Mouse (Mus musculus) NIH3T3 (cell line): Measurements from ENCODE around the gene Dlx2.

Experiments
- DNase-seq: peaks from one replicate; pipeline ENCODE4 v3.0.0-alpha.2; 2012; ENCODE audit warnings: low read depth

Gene Dlx2

DNA sequence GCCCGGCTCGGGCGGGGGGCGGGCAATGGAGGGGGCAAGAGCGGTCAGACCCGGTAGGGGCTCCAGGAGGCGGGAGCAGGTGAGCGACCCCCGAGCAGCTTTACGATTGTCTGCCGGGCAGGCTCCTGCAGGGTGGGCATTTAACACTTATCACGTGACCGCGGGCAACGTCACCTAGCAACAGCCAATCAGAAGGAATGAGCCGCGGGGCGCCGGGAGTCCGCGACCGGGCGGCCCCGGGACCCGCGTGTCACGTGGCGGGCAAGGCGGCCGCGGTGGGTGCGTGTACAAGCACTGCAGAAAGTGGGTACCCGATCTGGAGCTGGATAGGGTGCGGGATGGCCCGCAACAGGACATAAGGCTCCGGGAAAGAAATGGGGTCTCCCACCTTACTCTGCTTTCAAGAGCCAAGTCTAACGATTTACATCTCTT is at the start of gene Dlx2:
Dlx2 (minus strand) TSS at position 115 of the 432 bp plus-strand sequence.
- DNase-seq = peak; percentile 89

DNA sequence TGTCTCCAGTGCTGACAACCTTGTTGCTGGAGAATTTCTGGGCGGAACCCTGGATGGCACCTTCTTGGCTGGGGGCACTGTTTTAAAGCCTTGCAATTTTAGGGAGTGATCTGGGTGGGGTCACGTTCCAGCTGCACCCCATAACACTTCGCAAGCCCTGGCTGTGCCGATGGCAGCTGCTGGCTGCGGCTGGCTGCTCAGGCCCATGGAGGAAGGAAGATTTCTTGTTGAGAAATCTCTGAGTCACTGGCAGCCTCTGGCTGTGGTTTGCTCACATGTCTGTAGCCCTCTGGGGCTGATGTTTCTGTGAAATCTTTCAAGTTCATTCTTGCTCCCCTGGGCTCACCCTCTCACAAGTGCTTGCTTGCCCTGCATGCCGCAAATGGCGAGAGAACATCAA is 47.9 kb upstream of the Dlx2 start:
- DNase-seq = peak; percentile 91

DNA sequence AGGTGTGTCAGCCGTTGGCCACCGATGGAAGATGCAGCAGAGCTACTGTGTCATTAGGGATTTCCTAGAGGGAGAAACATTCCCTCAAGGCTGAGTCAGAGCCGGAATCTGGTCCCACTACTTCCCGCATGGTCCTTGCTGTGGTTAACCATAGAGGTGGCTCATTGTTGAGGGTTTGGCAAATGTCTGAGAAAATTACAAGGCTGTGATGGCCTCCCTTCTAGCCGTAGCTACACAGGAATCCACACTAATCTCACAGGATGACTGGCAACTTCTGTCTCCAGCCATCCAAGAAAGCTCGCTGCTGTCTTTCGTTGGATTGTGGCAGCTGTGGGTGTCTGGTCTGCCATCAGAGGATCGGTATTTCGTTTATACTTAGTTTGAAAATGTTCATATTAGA is 42.6 kb upstream of the Dlx2 start:
- DNase-seq = peak; percentile 56

- no peak for DNase-seq
Measured at GRCm38 (mm10) chr2:71581488-71581887, 34.9 kb upstream of the Dlx2 start.

- peak; percentile 53 for DNase-seq
Measured at GRCm38 (mm10) chr2:71580632-71581466, 34.3 kb upstream of the Dlx2 start.

DNA sequence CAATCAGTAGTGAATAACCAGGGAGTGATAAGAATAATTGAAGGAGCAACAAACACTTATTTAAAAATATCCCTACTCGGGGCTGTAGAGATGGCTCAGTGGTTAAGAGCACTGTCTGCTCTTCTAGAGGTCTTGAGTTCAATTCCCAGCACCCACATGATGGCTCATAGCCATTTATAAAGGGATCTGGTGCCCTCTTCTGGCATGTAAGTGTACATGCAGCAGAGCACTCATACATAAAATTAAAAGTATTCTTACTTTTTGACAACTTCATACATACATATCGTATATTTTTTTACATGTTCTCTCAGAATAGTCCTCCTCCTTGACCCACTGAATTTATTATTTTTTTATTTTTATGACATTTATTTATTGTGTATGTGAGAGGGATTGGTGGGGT is 30.5 kb upstream of the Dlx2 start:
- no peak for DNase-seq

GRCm38 (mm10) chr2:71573736-71574135 is 27.2 kb upstream of the Dlx2 start:
- DNase-seq = peak; percentile 45

GRCm38 (mm10) chr2:71566466-71566865 is 19.9 kb upstream of the Dlx2 start:
- DNase-seq = no peak

- no peak for DNase-seq
Measured at GRCm38 (mm10) chr2:71556071-71556470, 9.5 kb upstream of the Dlx2 start.

GRCm38 (mm10) chr2:71551704-71552103 is 5.2 kb upstream of the Dlx2 start:
- no peak for DNase-seq

DNA sequence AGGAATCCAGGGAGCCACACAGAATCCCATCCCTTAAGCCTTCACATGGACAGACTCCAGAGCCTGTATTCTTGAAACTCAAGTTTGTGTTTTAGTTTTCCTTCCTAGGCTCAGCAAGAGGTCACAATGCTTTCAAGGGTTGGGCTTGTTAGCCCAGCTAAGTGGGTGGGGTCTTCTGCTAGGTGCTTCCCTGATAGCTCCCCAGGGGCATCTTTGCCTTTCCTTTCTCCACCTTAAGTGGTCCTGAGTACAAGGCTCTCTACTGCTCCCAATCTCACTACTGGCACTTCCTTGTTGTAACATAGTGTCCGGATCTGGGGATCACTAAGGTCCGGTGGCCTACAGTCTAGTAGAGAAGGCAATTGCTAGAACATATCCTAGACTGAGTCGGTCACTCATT is 3.8 kb upstream of the Dlx2 start:
- DNase-seq = no peak

DNA sequence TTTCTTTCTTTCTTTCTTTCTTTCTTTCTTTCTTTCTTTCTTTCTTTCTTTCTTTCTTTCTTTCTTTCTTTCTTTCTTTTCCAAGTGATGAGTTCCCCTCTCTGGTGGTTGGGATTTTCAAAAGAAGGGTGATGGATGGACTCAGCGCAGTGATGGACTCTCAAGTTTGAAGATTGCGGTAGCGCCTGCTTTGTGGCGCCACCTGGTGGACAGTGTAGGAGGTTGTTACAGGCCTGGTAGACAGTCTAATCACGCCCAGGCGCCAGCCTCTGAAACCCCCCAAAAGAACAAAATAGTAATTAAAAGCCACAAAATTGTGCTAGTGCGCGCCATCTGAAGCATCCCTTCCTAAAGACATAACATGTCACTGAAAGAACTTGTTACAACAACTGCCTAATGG is 1.3 kb upstream of the Dlx2 start:
- peak; percentile 96 for DNase-seq

- peak; percentile 82 for DNase-seq
Measured at GRCm38 (mm10) chr2:71545882-71546639, 493 bp downstream of the Dlx2 start.

DNA sequence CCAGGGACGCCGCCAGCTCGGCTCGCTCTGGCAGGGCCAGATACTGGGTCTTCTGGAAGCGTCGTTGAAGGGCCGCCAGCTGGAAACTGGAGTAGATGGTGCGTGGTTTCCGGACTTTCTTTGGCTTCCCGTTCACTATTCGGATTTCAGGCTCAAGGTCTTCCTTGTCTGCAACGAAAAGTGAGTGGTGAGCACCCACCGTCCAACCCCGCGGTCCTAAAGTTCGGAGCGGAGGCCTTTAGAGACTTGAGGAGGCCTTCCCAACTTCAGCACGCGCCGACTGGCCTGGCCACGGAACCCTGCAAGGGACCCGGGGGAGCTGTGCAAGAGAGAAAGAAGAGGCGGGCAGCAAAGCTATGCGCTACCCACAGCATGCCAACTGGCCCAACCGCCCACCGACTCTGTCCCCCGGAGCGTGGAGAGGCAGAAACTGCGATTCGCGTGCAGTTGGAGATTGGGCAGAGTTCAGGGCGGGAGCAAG is 1.1 kb downstream of the Dlx2 start:
- peak; percentile 62 for DNase-seq

DNA sequence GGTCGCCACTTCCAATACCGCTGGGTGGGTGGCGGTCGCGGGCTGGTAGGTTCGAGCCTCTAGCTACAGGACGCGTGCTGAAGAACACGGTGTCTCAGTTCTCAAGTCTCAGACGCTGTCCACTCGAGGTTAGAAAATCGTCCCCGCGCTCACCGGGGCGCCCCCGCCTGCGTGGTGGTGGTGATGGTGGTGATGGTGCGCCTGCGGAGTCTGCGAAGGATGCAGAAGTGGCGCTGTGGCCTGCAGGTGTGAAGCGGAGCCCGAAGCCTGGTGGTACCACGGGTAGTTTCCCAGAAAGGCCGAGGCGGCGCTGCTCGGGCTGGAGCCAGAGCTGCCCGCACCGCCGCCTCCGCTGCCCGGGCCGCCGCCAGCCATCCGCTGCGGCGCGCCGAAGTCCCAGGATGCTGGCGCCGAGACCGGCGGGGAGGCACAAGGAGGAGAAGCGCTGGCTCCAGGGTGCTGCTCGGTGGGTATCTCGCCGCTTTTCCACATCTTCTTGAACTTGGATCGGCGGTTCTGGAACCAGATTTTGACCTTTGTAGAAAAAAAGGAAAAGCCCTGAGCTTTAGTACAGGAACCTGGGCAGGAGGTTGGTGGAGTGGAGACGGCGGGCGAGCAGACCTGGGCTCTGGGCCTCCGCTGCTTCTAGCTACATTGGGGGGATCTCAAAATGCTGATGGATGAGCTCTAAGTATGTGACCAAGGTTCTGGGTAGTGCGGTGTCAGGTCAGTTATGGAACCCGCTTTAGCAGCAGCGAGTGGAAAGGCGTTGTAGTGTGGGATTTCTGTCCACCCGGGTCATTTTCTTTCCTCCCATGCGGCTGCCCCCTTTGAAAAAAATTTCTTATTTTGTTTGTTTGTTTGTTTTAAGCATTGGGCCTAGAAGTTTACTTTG is 1.9 kb downstream of the Dlx2 start:
- peak; percentile 65 for DNase-seq

DNA sequence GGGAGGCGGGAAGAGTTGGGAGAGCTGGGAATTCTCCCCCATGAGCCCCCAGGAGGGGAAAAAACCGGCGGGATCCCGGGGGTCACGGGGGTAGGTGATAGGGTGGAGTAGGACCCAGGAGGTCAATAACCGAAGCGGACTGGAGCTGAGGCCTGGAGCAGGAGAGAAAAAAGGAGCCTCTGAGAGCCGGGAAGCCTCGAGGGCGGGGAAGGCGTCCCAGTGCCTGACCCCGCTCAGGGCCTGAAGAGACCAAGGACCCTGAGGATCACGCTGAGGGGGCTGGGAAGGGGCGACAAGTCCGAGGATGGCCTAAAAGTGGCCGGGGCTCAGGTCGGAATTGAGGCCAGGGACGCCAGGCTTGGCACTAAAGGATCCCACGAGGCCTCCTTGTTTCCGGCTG is 2.6 kb downstream of the Dlx2 start:
- DNase-seq = no peak

- peak; percentile 46 for DNase-seq
Measured at GRCm38 (mm10) chr2:71543531-71543930, 3.0 kb downstream of the Dlx2 start.

- DNase-seq = peak; percentile 94
Measured at GRCm38 (mm10) chr2:71542816-71543301, 3.7 kb downstream of the Dlx2 start.

DNA sequence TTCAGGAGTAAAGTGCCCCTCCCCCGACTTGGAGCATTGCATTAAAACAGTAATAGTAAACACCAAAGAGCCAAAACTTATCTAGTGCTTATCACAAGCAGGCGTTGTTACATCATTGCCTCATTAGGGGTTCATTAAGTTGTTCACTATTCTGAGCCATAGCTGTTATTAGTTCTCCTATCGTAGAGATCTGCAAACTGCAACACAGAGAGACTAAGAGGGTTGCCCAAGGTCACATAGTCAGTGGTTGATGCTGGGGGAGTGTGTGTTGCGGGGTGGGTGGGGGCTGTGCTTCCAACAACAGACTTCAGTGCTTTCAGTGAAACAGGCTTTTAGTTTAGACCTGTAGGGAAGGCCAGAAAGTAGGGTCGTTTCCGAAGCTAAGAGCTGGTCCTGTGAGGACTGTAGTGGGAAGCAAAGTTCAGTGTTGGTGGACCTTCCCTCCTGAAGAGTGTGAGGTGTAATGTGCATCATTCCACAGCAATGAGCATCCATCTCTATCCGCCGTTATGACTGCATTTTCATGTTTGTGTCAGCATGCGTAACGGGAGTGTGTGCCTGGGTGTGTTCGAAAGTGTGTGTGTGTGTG is 4.2 kb downstream of the Dlx2 start:
- peak; percentile 50 for DNase-seq

GRCm38 (mm10) chr2:71541418-71542226 is 4.9 kb downstream of the Dlx2 start:
- DNase-seq = peak; percentile 85
